Mouse (Mus musculus): ENCODE results near the gene Nupr1. TPM values are rescaled to one million over a fixed set of nuclear protein-coding genes. Genes with fewer than 3 reads are reported as not detected.

The Nupr1 gene
- total RNA-seq (2021), result 10 to 100 TPM in 1 of 2 experiments, 1 to 10 TPM in 1; 8.8 to 10.9 TPM
- long read RNA-seq, experiment 1, transcript Nupr1-201 (3 exons, 829 nt), result major isoform, 7 of 7 reads
- long read RNA-seq, experiment 1, partial matches to known transcripts, result 0 of 7 reads
- long read RNA-seq, experiment 1, other reads (novel, unspliced or antisense), result 0 of 7 reads
- long read RNA-seq, experiment 2, transcript Nupr1-201 (3 exons, 829 nt), result major isoform, 8 of 8 reads
- long read RNA-seq, experiment 2, partial matches to known transcripts, result 0 of 8 reads
- long read RNA-seq, experiment 2, other reads (novel, unspliced or antisense), result 0 of 8 reads

GRCm38 (mm10) chr7:126630824-126631518 lies at the start of gene Nupr1:
TSS of gene Nupr1 (minus strand) at chr7:126630861.
- H3K27ac ChIP-seq, result no peak within 1 kb of the TSS
- DNase-seq, result no peak
- H3K4me3 ChIP-seq, result no peak within 1 kb of the TSS
- TF ChIP-seq CTCF (IDR thresholded peaks at IDR 0.05), result no peak
- intact Hi-C loops (cut with DNase I), result no loop called here

GRCm38 (mm10) chr7:126679683-126680082 lies 49.0 kb upstream of the Nupr1 start:
- intact Hi-C loops (cut with DNase I), result loop anchor here (1.0 kb wide), 1 partner anchor 12 kb away; no protein-coding TSS in a partner anchor
- TF ChIP-seq CTCF (IDR thresholded peaks at IDR 0.05), result no peak
- Histone ChIP-seq H3K4me3 (no peak overlapping the region), H3K27ac (peak overlapping the region; percentile 38; the same call in 1 of the 2 replicates)
- no peak for DNase-seq

GRCm38 (mm10) chr7:126678545-126679341 lies 48.1 kb upstream of the Nupr1 start:
- intact Hi-C loops (cut with DNase I), result loop anchor here (1.0 kb wide), 1 partner anchor 13 kb away; no protein-coding TSS in a partner anchor
- Histone ChIP-seq H3K27ac (peak overlapping the region; percentile 38), H3K4me3 (no peak overlapping the region)
- TF ChIP-seq CTCF (IDR thresholded peaks at IDR 0.05), result no peak
- no peak for DNase-seq

GRCm38 (mm10) chr7:126676631-126677220 lies 46.1 kb upstream of the Nupr1 start:
- H3K27ac ChIP-seq, result peak overlapping the region; percentile 90
- DNase-seq, result no peak
- intact Hi-C loops (cut with DNase I), result no loop called here
- peak overlapping the region; percentile 68 for H3K4me3 ChIP-seq
- no peak for TF ChIP-seq CTCF (IDR thresholded peaks at IDR 0.05)

GRCm38 (mm10) chr7:126676207-126676606 lies 45.5 kb upstream of the Nupr1 start, which contains the start of gene Sult1a1:
TSS of gene Sult1a1 (minus strand) at chr7:126676432.
- intact Hi-C loops (cut with DNase I), result no loop called here
- Histone ChIP-seq H3K4me3 (peak within 1 kb of the TSS; percentile 68), H3K27ac (peak within 1 kb of the TSS; percentile 90)
- peak; percentile 56 for DNase-seq
- TF ChIP-seq CTCF (IDR thresholded peaks at IDR 0.05), result no peak

- no peak for TF ChIP-seq CTCF (IDR thresholded peaks at IDR 0.05)
- DNase-seq, result no peak
- peak overlapping the region; percentile 68 for H3K4me3 ChIP-seq
- intact Hi-C loops (cut with DNase I), result no loop called here
- peak overlapping the region; percentile 90 for H3K27ac ChIP-seq
Measured at GRCm38 (mm10) chr7:126675104-126675503, 44.4 kb upstream of the Nupr1 start.

GRCm38 (mm10) chr7:126672111-126672510 lies 41.5 kb upstream of the Nupr1 start:
- DNase-seq, result no peak
- TF ChIP-seq CTCF (IDR thresholded peaks at IDR 0.05), result no peak
- intact Hi-C loops (cut with DNase I), result no loop called here
- Histone ChIP-seq H3K27ac (no peak overlapping the region), H3K4me3 (no peak overlapping the region)

GRCm38 (mm10) chr7:126670152-126670551 lies 39.5 kb upstream of the Nupr1 start:
- Histone ChIP-seq H3K27ac (no peak overlapping the region), H3K4me3 (no peak overlapping the region)
- TF ChIP-seq CTCF (IDR thresholded peaks at IDR 0.05), result no peak
- intact Hi-C loops (cut with DNase I), result no loop called here
- no peak for DNase-seq

- no peak for TF ChIP-seq CTCF (IDR thresholded peaks at IDR 0.05)
- peak overlapping the region; percentile 67 for H3K27ac ChIP-seq
- no peak overlapping the region for H3K4me3 ChIP-seq
- no peak for DNase-seq
- intact Hi-C loops (cut with DNase I), result no loop called here
Measured at GRCm38 (mm10) chr7:126668452-126668851, 37.8 kb upstream of the Nupr1 start.

- no peak overlapping the region for H3K4me3 ChIP-seq
- no peak for TF ChIP-seq CTCF (IDR thresholded peaks at IDR 0.05)
- peak overlapping the region; percentile 67 for H3K27ac ChIP-seq
- no peak for DNase-seq
- intact Hi-C loops (cut with DNase I), result no loop called here
Measured at GRCm38 (mm10) chr7:126667495-126668090, 36.9 kb upstream of the Nupr1 start.

- intact Hi-C loops (cut with DNase I), result no loop called here
- DNase-seq, result peak; percentile 57
- H3K27ac ChIP-seq, result peak overlapping the region; percentile 57; the same call in 1 of the 2 replicates
- H3K4me3 ChIP-seq, result no peak overlapping the region
- peak; percentile 59 for TF ChIP-seq CTCF (IDR thresholded peaks at IDR 0.05)
Measured at GRCm38 (mm10) chr7:126665269-126665668, 34.6 kb upstream of the Nupr1 start.

- H3K27ac ChIP-seq, result peak overlapping the region; percentile 57
- intact Hi-C loops (cut with DNase I), result no loop called here
Measured at GRCm38 (mm10) chr7:126663646-126664045, 33.0 kb upstream of the Nupr1 start.

More at GRCm38 (mm10) chr7:126663646-126664045, 33.0 kb upstream of the Nupr1 start:
- no peak for DNase-seq
- H3K4me3 ChIP-seq, result no peak overlapping the region
- no peak for TF ChIP-seq CTCF (IDR thresholded peaks at IDR 0.05)

All from gastrocnemius, adult 2 months (tissue).